Mouse (Mus musculus) lung, postnatal 25 days (tissue): Measurements from ENCODE around the gene Gpsm1.
A peak's percentile ranks its signal among the peaks of the same experiment; 100 is the strongest.

Source experiments
- DNase-seq: peaks from one replicate; pipeline ENCODE4 v3.0.0; 2022; ENCODE audit warnings: low spot score

The Gpsm1 gene

DNA sequence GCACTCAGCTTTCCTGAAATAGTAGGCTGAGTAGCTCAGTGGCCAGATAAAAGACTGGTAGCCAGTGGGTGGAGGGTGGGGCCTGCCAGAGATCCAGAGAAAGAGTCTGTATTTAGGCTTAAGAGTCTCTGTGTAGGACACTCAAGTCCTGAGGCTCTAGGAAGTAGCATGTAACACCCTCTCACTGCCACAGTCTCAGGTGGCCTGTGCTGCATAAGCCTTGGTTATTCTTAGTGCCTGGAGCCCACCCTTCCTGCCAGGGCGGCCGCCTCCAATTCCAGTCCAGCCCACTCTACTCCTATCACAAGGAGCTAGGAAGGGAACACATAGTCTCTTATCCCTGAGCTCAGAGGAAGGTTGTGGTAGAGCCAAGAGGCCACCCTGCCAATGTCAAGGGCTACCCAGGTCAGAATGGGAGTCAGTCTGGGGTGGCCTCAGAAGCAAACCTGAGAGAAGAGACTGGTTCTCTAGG is 26.2 kb downstream of the Gpsm1 start:
- DNase-seq, result peak; percentile 37

DNA sequence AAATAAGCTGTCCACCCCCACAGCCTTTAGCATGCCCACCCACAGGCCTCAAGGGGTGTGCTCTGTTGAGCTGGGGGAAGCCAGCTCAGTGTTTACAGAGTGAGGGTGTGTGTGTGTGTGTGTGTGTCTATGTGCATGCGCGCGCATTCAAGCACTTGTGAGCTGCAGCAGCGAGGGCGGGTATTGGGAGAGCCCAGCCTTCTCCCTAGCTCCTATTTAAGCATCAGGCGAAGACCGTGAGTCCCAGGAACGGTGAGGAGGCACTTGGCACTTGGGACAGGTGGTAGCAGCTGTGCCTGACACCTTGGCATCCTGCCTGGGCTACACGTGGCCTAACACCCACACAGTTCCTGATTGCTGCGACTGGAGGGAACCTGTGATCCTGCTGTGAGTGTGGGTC is 26.7 kb downstream of the Gpsm1 start:
- DNase-seq, result peak; percentile 74

DNA sequence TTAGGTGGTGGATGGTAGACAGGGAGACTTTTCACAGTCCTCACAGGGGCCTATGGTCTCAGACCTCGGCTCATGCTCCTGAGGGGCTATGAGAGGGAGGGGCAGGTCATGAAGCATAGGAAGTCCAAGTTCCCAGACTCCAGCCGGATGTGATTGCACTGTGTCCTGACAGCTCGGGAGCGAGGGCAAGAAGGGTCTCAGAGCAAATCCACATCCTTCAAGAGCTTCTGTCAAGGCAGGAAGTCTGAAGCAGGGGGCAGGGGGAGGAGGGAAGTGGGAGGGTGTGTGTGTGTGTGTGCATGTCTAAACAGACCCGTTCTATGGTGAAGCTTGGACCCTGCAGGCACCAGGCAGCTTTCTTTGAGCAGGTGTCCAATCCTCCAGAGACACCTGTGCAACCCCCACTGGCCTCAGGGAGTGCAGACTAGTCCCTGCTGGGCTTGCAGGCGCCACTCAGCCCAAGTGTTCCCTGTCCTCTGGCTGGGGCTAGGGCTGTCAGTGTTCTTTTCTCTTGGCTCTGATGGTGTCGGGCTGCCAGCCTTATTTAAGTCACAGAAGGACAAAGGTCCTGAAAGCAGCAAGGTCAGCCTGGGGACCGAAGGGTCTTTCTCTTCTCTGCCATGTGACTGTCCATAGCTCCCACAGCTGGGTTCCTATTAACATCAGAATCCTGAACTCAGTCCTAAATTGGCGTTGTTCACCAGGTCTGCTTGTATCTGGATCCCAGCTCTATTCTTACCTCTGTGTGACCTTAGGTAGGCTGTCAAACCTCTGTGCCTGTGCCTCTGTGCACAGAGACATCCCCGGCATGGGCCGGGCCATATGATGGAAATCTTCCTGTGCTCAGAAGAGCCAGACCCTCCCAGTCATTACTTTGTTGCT is 27.5 kb downstream of the Gpsm1 start:
- DNase-seq, result peak; percentile 42

DNA sequence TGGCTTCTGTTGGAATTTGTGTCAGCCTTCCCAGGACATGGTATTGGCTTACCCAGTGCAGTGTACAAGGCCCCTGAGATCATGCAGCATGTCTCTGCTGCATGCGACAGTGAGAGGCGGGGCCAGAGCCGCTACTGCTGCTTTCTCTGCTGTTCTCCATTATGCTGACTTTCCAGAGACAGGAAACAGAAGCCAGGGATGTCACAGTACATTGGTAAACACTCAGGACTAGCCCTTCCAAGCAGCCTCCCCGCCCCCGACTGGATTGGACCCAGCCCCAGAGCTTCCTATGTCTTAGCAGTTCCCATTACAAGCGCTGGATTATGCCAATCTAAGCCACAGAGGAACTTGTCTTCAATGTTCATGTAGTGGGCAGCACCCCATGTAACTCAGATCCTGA is 32.9 kb downstream of the Gpsm1 start:
- peak; percentile 65 for DNase-seq

- DNase-seq, result peak; percentile 93
Measured at GRCm38 (mm10) chr2:26351358-26352290, 36.3 kb downstream of the Gpsm1 start, which contains the start of gene Dnlz. TSS of gene Dnlz (minus strand) at chr2:26352110.

DNA sequence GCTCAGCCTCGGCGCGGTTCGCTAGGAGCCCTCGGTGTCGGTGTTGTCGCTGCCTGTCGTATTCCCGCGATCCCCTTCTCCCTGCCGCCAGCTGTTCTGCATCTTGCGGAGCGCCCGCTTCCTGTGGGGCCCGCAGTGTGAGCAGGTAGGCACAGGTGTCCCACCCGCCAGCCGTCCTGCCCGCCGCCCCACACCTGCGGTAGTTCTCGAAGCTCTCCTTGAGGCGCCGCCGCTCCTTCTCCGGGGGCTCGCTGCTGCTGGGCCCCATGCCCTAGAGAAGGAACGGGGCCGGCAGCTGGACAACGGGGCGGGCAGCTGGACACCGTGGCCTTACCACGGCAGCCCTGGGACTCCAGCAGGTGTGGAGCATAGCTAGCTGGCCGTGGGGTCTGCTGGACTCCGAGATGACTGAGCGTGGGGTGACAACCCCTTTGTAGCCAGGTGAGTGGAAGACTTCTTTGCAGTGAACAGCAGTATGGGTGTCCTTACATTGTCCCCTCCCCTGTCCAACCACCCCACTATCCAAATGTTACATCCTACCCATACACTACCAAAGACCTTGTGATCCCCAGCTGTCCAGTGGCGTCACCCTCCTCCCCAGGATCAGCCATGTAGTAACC is 37.1 kb downstream of the Gpsm1 start:
- no peak for DNase-seq

- no peak for DNase-seq
Measured at GRCm38 (mm10) chr2:26353066-26353980, 38.0 kb downstream of the Gpsm1 start.

DNA sequence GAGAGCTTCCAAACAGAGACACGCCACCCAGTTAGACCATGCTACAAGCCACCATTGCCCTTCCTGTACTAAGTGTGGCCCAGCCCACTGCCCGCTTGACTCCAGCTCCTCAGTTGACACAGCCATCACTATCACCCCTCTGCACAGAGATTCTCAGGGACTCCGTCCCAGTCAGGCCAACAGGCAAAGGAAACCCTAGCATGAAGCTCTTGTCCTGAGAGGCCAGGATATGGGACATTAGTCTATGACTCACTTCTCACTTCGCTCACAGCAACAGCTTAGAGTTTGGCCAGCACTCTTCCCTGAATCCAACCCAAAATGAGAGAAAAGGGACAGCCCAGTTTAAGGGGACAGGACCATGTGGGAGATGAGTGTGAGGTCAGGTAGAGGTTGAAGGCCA is 39.1 kb downstream of the Gpsm1 start:
- DNase-seq, result no peak

- DNase-seq, result no peak
Measured at GRCm38 (mm10) chr2:26356231-26356630, 40.9 kb downstream of the Gpsm1 start.

DNA sequence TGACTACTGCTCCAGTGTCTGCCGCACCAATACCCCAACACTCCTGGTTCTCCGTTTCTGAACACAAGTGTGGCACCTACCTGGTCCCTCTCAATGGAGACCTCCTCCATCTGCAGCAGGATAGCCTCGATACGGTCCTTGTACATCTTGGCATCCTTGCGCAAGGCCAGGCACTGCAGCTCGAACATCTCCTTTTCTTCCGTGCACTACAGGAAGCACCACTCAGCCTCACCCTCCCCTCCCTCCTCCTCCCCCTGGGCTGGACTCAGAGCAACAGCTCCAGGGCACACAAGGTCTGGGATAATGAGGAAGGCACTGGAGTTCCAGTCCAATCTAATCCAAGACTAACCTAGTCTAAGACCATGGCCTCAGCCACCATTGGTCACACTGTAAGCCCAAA is 41.4 kb downstream of the Gpsm1 start:
- DNase-seq, result peak; percentile 48

DNA sequence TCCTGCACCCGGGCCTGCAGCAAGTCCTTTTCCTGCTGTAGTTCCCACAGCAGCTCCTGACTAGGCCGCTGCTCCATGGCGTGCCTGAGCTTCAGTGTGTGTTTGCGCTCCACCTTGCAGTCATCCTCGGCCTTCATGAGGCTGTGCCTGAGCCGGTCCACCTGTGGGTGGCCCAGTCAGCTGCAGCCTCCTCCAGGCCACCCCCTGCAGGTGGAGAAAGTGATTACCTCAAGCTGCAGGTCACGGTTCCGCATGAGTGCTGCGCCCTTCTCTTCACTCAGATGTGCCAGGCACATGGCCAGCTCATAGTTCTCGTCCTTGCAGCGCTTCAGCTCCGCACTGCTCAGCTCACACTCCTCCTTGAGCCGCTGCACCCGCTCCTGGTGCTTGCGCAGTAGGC is 42.2 kb downstream of the Gpsm1 start:
- DNase-seq, result no peak

GRCm38 (mm10) chr2:26358667-26359320 is 43.5 kb downstream of the Gpsm1 start:
- no peak for DNase-seq

- DNase-seq, result peak; percentile 31
Measured at GRCm38 (mm10) chr2:26359983-26360382, 44.7 kb downstream of the Gpsm1 start.

GRCm38 (mm10) chr2:26360772-26361171 is 45.5 kb downstream of the Gpsm1 start, which contains the start of gene Card9:
TSS of gene Card9 (minus strand) at chr2:26360918.
- peak; percentile 46 for DNase-seq

DNA sequence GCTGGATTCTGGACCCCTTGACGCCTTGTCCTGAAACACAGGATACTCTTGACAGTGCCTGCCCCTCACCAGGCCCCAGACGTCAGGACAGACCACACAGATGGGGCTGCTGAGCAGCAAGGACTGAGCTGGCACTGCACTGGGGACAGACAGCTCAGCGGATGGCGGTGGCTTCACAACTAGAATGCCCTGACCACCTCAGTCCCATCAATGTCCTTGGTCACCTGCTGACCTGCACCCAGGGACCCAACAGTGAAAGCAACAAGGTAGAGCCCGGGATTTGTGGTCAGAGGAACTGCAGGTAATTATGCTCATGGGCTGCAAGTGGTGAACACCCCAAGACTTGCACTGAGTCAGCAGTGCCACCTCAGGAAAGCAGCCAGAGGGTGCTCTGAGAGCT is 47.7 kb downstream of the Gpsm1 start:
- DNase-seq, result no peak

DNA sequence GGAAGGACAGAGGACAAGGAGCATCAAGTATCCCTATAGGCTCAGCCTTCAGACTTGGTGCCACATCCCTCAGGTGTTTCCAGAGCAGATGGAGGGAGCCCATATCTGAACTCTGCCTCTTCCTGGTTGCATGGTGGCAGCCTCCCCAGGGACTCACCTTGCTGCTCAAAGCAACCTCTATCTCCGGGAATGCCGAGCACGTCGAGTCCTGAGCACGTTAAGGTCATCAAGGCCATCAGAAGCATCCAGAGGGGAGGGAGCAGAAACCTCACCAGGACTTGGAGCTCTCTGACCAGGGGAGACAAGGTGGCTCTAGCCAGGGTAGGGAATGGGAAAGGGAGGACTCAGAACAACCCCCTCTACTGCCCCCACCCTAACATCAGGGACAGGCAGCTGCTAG is 48.2 kb downstream of the Gpsm1 start:
- DNase-seq, result no peak

GRCm38 (mm10) chr2:26364738-26365465 is 49.6 kb downstream of the Gpsm1 start:
- peak; percentile 39 for DNase-seq

GRCm38 (mm10) chr2:26367911-26368310 is 52.6 kb downstream of the Gpsm1 start:
- no peak for DNase-seq

GRCm38 (mm10) chr2:26368572-26368971 is 53.3 kb downstream of the Gpsm1 start:
- no peak for DNase-seq

DNA sequence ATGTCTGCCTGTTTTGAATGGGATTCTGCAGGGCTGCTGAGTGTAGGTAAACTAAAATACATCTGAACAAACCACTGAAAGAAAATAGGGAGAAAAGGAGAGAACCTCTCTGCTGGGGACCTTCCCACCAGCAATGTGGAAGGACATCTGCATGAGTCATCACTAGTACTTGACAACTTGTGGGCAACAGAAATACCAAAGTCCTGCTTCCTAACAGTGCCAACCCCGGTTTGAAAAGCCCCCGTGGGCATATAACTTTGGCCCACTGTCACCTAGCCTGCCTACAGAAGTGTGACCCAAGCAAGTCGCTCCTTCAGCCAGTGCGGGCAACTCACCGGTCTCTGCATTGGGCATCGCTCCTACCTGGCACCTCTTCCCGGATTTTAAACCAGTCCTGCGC is 57.1 kb downstream of the Gpsm1 start:
- no peak for DNase-seq
